Mouse (Mus musculus): ENCODE data around the gene Plcl1.

The Plcl1 gene

DNA sequence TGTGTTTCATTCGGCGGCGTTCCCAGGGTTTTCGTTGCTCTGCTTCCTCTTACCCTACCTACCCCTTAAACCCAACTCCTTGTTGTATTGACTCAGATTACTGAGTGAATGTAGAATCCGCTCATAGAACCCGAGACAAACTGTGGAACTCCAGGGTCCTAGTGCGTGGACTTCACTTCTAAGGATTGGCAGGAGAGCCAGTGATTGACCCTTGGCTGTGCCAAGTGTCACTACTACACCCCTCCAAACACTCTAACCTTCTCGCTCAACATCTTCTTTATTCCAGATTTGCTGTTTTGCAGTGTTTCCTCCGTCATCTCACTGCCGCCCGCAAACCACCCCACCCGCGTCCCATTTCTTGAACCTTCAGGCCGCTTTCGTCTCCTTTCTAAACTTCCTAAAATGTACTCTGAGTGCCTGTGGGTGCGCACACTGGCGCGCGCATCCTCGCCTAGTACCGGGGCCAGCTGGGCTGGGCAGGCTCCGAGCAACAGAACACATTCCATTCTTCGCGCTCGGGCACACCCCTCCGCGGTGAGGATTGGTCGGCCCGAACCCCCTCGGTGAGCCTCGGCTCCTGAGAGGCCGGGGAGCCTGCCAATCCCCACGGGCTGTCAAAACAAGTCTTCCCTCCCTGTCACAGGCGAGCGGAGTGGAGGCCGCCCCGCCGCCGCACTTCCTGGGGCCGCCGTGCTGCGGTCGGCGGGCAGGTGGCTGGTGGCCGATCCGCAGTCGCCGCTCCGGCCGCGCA lies at the start of gene Plcl1:
Gene Plcl1 (plus strand): TSS at position 650 of the 751 bp plus-strand sequence.
- peak; percentile 79 to 85 for DNase-seq (ENCODE audit: low spot score in 2 of 2)

- peak; percentile 12 to 61 for DNase-seq (ENCODE audit: low spot score in 2 of 2)
Observed at GRCm38 (mm10) chr1:55362634-55363033, 43.1 kb upstream of the Plcl1 start.

GRCm38 (mm10) chr1:55363044-55363565 lies 42.6 kb upstream of the Plcl1 start, which contains the start of gene Boll:
TSS of gene Boll (minus strand) at chr1:55363469.
- peak; percentile 71 to 88 for DNase-seq (ENCODE audit: low spot score in 2 of 2)

DNA sequence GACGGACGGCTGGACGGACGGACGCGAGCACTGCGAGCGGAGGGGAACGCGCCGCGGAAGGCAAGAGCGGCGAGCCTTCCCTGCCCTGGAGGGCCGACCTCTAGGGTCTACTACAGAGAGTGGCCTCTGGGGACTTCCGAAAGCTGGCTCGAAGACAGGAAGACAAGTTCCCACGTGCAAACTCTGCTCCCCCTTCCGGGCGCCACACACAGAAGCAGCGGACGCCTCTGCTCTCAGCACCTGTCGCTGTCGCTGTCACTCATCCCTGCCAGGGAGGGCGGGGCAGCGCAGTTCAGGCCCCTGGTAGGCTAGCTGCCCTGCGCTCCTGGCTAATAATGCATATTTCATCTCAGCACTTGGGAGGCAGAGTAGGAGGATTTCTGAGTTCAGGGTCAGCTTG lies 42.1 kb upstream of the Plcl1 start:
- DNase-seq (ENCODE audit: low spot score in 2 of 2): peak; percentile 45 to 70

- no peak for DNase-seq (ENCODE audit: low spot score in 2 of 2)
Observed at GRCm38 (mm10) chr1:55372626-55373025, 33.1 kb upstream of the Plcl1 start.

GRCm38 (mm10) chr1:55380527-55380926 lies 25.2 kb upstream of the Plcl1 start:
- DNase-seq (ENCODE audit: low spot score in 2 of 2): no peak

- peak; percentile 67 to 88 for DNase-seq (ENCODE audit: low spot score in 2 of 2)
Observed at GRCm38 (mm10) chr1:55383114-55383773, 22.5 kb upstream of the Plcl1 start.

DNA sequence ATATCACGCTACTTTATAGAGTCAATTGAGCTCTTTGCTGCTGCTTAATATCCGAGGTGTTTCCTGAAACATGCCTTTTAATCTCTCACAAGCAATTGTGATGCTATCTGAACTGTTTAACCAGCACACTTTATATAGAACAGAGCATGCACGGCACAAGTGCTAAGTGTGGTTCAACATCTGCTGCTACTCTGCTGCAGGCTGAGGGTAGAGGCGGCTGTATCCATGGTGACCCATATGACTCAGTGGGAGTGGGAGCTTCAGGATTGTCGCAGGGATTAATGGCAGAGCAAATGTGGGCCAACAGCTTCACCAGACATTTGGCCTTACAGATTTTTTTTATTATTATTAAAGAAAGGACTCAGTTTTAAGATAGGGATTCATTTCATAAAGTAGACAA lies 5.8 kb upstream of the Plcl1 start:
- DNase-seq (ENCODE audit: low spot score in 2 of 2): no peak

GRCm38 (mm10) chr1:55404439-55404838 lies 1.3 kb upstream of the Plcl1 start:
- DNase-seq (ENCODE audit: low spot score in 2 of 2): no peak

DNA sequence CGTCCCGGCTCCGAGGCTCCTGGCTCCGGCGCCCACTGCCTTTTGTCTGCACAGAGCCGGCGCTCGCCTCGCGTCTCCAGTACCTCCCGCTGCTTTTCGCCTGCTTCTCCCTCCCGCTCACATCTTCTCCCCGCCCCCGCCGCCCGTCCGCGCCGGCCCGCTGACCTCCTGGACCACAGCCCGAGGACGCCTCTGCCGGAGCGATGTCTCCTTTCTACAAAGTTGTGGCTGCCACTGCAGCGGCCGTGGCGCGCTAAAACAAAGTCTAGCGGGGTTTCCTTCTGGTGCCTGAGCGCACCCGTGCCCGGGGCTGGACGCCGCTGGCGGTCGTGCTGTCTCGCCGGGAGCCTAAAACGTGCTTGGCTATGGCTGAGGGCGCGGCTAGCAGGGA lies 297 bp downstream of the Plcl1 start:
- peak; percentile 21 to 68 for DNase-seq (ENCODE audit: low spot score in 2 of 2)

DNA sequence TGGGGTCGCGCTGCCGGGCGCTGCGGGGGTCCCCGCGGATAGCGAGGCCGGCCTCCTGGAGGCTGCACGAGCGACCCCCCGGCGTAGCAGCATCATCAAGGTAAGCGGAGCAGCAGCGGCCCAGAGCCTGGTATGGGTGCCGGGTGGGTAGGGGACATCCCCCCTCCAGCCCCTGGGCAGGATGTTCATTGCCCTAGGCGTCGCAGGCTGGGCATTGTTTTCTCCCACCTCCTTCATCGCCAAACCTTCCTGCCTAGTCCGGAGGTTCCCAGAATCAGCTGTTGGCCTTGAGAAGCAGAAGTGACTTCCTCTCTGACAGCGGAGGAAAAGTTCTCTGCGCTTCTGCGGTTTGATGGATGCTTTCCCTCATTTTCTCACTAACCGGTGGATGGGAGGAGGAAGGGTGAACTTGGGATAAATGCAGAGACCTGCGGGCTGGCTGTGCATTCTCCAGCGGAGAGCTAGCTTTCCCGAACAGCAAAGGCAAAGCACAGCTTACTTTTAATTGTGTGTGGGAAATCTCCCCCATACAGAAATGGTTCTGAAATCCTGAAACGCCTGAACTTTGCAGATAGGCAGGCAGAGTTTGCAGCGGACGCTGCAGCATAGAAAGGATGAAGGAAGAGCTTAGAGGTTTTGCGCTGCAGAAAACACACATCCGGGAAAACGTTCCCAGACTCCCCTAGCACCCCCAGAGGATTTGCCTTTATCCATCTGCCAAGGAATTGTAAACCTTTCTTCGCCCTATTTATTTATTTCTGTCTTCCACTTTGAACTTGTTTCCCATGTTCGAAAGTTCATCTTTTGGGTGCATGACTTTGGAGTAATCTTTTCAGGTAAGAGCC lies 1.0 kb downstream of the Plcl1 start:
- peak in 1 of 2 experiments; percentile 62 for DNase-seq (ENCODE audit: low spot score in 2 of 2)

DNA sequence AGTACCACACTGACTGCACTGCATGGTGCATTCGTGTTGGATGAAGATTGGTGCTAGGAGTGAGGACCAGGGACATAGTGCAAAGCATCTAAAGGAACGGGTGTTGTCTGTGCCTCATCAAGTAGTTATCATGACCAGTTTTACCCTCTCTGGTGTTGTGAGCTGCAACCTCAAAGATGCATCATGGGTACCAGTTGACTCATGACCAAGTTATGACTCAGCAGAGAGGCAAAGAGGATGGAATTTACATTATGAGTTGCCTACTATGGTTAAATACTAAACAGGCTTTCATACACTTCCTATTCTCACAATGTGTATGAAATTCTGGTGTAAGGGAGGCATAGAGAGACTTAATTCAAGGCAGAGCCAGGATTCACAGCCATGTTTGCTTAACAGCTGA lies 4.9 kb downstream of the Plcl1 start:
- DNase-seq (ENCODE audit: low spot score in 2 of 2): no peak

- no peak for DNase-seq (ENCODE audit: low spot score in 2 of 2)
Observed at GRCm38 (mm10) chr1:55411079-55411478, 5.4 kb downstream of the Plcl1 start.

DNA sequence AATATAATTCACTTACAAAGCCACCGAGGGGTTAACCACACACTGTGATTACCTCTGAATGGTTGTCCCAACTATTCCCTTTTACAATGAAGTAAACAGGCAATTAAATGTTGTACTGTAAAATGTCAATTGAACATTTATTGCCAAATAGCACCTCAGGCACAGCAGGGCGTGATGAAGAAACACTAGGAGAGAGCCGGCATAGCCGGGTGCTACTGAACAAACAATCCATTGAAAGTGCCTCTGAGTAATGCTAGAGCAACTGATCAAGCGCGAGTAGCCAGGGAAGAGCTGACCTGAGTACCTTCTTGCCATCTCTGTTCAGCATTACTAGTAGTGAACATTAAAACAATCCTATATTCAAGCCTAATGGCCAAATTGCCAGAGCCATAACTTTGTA lies 6.8 kb downstream of the Plcl1 start:
- DNase-seq (ENCODE audit: low spot score in 2 of 2): no peak

DNA sequence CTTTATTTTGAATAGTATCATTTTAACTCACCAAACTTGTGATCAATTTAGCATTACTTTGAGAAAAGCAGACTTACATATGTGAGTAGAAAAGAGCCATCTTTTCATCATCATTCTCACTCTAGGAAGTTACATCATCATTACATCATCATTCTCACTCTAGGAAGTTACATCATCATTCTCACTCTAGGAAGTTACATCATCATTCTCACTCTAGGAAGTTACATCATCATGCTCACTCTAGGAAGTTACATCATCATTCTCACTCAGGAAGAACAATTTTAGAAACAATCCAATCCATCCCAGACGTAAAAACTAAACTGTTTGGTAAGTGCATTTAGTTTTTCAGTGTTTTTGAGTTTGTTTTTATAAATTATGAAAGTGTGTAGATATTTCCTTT lies 7.8 kb downstream of the Plcl1 start:
- DNase-seq (ENCODE audit: low spot score in 2 of 2): no peak

DNA sequence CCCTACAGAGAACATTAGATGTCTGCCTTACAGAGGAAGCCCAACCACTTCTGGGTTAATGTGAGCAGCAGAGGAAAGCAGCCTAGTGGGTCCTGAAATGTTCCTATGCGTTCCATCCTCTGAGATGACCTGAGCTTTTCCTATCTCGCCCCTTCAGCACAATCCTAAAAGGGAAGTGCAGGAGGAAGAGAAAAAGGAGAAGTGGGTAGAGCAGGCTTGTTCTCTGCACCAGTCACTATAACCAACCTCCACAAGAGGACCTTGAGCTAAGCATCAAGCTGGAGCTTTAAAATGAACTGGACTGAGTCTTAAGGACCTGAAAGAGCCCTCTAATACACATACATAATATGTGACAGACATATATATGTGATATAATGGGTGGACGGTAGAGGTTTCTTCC lies 13.2 kb downstream of the Plcl1 start:
- no peak for DNase-seq (ENCODE audit: low spot score in 2 of 2)

GRCm38 (mm10) chr1:55427607-55428006 lies 21.9 kb downstream of the Plcl1 start:
- DNase-seq (ENCODE audit: low spot score in 2 of 2): no peak

GRCm38 (mm10) chr1:55429051-55429450 lies 23.3 kb downstream of the Plcl1 start:
- no peak for DNase-seq (ENCODE audit: low spot score in 2 of 2)

DNA sequence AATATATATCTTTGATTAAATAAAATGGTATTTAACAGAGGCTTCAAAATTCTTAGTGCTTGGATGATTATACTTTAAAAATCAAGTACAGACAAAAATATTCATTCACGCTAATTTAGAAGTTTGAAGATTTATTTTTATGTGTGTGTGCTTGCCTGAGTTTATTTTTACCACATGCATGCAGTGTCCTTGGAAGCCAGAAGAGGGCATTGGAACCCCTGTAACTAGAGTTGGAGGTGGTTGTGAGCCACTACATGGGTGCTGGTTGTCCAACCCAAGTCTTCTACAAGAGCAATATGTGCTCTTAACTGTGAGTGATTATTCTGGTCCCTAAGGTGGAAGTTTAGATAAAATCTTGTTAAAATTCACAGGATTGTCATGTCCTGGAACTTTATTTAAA lies 24.0 kb downstream of the Plcl1 start:
- no peak for DNase-seq (ENCODE audit: low spot score in 2 of 2)

- no peak for DNase-seq (ENCODE audit: low spot score in 2 of 2)
Observed at GRCm38 (mm10) chr1:55430587-55430986, 24.9 kb downstream of the Plcl1 start.

DNA sequence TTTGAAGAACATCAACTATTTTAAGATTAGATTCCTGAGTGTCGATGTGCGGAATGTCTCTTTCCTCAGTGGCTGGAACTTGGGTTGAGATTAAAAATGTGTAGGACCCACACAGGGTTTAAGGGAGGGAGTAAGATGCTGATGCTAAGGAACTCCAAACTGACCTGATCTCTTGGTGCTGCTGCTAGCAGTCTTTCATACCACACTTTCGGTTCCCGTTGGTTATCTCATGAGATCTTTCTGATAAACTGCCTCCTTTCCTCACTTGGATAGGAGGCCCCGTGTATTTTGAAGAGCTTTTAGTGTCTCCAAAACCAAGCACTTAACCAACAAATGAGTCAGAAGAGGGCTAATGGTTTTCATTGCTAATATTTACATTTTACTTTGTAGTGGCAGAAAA lies 30.9 kb downstream of the Plcl1 start:
- peak in 1 of 2 experiments; percentile 22 for DNase-seq (ENCODE audit: low spot score in 2 of 2)

GRCm38 (mm10) chr1:55437095-55437494 lies 31.4 kb downstream of the Plcl1 start:
- DNase-seq (ENCODE audit: low spot score in 2 of 2): peak in 1 of 2 experiments; percentile 41

Data from spleen, postnatal 4 days (tissue).